Mouse (Mus musculus): ENCODE data around the gene Emc8. TPM values are rescaled to one million over a fixed set of nuclear protein-coding genes. Genes with fewer than 3 reads are reported as not detected.

Gene Emc8
- polyA plus RNA-seq, 1 experiment from 2014 or later, result 113 TPM

DNA sequence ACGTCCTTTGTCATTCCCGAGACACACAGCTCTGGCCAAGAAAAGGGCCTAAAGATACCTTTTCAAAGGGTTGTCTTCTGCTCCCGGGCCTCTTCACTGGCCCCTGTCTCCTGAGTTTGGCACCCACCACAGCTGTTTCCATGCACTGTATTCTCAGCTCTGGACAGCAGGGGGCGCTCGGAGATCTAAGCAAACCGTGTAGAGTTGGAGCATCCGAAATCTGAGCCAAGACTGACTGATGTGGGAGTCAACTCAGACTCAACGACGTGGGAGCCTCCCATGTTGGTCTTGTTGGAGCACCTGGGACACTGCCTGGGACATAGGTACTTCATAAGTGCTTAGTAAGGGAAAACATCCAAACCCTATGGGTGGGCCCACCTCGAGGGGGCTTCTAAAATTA is 10.1 kb upstream of the Emc8 start:
- DNase-seq (ENCODE audit: low spot score) (peak; percentile 95), ATAC-seq (ENCODE audit: low FRiP score) (no peak)
- Histone ChIP-seq H3K36me3 (replicated peaks; ENCODE audit: control insufficient read depth, insufficient read depth) (peaks cover 13% of the 10 kb centered on the region), H3K9me3 (ENCODE audit: control insufficient read depth, low read length) (no peaks in the 10 kb centered on the region), H3K4me1 (replicated peaks; ENCODE audit: control insufficient read depth, insufficient read depth, low read length) (no peaks in the 10 kb centered on the region), H3K27ac (no peak overlapping the region), H3K9ac (no peak overlapping the region), H3K4me3 (replicated peaks; ENCODE audit: low read length) (no peak overlapping the region), H3K4me2 (replicated peaks) (no peak overlapping the region), H3K27me3 (ENCODE audit: control insufficient read depth, insufficient read depth, low read length) (no peaks in the 10 kb centered on the region)
- WGBS, result 12% methylated on average over 10 of the region's 10 CpGs

DNA sequence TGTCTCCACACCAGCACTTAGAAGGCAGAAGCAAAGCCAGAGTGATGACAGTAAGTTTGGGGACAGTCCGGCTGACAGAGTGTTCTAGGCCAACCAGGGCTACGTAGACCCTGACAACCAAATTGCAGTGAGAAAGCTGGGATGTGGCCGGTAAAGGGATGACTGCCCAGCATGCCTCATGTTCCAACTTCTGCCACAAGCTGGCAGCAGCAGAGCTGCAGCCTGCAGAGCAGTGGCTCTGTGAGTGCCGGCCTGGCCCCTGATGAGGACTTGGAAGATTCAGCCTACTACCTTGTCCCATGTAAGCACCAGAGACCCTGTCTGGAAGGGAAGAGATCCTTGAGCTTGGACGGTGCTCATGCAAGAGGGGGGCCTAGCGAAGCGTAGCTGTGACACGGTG is 7.3 kb upstream of the Emc8 start:
- ATAC-seq (ENCODE audit: low FRiP score) (no peak), DNase-seq (ENCODE audit: low spot score) (no peak)
- Histone ChIP-seq H3K4me3 (replicated peaks; ENCODE audit: low read length) (no peak overlapping the region), H3K27ac (no peak overlapping the region), H3K27me3 (ENCODE audit: control insufficient read depth, insufficient read depth, low read length) (no peaks in the 10 kb centered on the region), H3K4me1 (replicated peaks; ENCODE audit: control insufficient read depth, insufficient read depth, low read length) (no peaks in the 10 kb centered on the region), H3K36me3 (replicated peaks; ENCODE audit: control insufficient read depth, insufficient read depth) (peaks cover 40% of the 10 kb centered on the region), H3K4me2 (replicated peaks) (no peak overlapping the region), H3K9ac (no peak overlapping the region), H3K9me3 (ENCODE audit: control insufficient read depth, low read length) (no peaks in the 10 kb centered on the region)
- 76% methylated on average over 8 of the region's 8 CpGs for WGBS

DNA sequence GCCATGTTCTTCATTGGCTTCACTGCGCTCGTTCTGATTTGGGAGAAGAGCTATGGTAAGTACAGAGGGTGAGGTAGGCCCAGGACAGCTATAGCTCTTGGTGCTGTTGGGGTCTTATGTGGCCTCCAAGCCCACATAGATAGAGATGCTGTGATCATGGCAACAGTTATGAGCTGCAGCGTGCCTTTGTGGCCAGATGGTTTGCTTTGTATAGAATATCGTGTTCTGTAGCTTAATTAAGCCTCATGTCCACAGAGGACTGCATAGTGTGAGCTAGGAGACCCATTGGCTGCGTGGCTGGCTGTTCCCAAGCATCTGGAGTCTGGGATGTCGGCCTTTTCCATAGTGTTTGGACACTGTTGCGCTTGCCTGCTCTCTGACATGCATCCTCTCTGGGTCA is 4.9 kb upstream of the Emc8 start:
- H3K27me3 ChIP-seq (ENCODE audit: control insufficient read depth, insufficient read depth, low read length), result no peaks in the 10 kb centered on the region
- H3K4me2 ChIP-seq (replicated peaks), result no peak overlapping the region
- H3K9me3 ChIP-seq (ENCODE audit: control insufficient read depth, low read length), result no peaks in the 10 kb centered on the region
- whole genome bisulfite sequencing, result 91% methylated on average over 7 of the region's 7 CpGs
- DNase-seq (ENCODE audit: low spot score) (no peak), ATAC-seq (ENCODE audit: low FRiP score) (no peak)
- H3K4me3 ChIP-seq (replicated peaks; ENCODE audit: low read length), result no peak overlapping the region
- H3K4me1 ChIP-seq (replicated peaks; ENCODE audit: control insufficient read depth, insufficient read depth, low read length), result peaks cover 7% of the 10 kb centered on the region
- H3K27ac ChIP-seq, result no peak overlapping the region
- H3K36me3 ChIP-seq (replicated peaks; ENCODE audit: control insufficient read depth, insufficient read depth), result peaks cover 53% of the 10 kb centered on the region
- H3K9ac ChIP-seq, result no peak overlapping the region

DNA sequence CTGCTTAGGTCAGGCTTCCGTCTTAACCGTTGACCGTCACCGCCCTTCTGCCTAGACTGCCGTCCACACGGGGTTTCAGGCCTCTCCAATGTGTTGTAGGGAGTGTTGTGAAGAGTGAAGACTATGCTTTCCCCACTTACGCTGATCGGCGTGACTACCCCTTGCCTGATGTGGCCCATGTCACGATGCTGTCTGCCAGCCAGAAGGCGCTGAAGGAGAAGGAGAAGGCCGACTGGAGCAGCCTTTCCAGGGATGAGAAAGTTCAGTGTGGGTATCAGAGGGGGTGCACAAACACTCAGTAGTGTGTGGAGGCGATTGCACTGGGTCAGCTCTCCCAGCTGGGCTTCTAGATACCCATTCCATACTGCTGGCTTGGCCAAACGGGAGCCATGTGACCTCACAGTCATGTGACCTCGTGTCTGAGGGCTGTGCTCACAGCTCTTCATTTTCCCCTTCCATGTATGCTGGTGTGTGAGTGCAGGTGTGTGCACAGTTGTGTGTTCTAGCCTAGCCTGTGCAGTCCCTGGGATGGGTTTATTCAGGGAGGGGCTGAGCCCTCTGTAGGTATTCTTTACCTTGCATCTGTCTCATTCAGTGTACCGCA is 4.4 kb upstream of the Emc8 start:
- Histone ChIP-seq H3K4me3 (replicated peaks; ENCODE audit: low read length) (no peak overlapping the region), H3K36me3 (replicated peaks; ENCODE audit: control insufficient read depth, insufficient read depth) (peaks cover 53% of the 10 kb centered on the region), H3K4me1 (replicated peaks; ENCODE audit: control insufficient read depth, insufficient read depth, low read length) (peaks cover 7% of the 10 kb centered on the region), H3K4me2 (replicated peaks) (no peak overlapping the region), H3K27me3 (ENCODE audit: control insufficient read depth, insufficient read depth, low read length) (no peaks in the 10 kb centered on the region), H3K9me3 (ENCODE audit: control insufficient read depth, low read length) (no peaks in the 10 kb centered on the region), H3K9ac (no peak overlapping the region), H3K27ac (no peak overlapping the region)
- no peak for ATAC-seq (ENCODE audit: low FRiP score)
- DNase-seq (ENCODE audit: low spot score), result no peak
- 90% methylated on average over 16 of the region's 16 CpGs for WGBS

DNA sequence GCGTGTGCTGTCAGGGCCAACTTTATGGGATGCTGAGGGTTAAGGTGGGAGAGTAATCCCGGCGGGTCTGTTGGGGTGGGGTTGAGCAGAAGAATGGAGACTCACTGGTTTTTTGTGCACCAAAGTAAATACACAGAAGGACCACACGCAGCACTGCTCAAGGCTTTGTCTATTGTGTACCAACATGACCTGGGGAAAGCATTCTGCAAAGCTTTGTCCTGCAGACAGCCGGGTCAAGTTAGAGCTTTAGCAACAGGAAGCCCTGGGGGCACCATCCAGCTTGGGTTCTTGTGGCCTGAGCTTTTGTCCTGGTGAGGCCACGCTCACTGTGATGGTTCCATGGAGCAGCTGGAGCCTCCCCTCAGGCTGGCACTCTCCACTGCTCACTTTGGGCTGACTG is 3.4 kb upstream of the Emc8 start:
- peaks cover 53% of the 10 kb centered on the region for H3K36me3 ChIP-seq (replicated peaks; ENCODE audit: control insufficient read depth, insufficient read depth)
- WGBS, result 56% methylated on average over 6 of the region's 6 CpGs
- no peak overlapping the region for H3K4me3 ChIP-seq (replicated peaks; ENCODE audit: low read length)

DNA sequence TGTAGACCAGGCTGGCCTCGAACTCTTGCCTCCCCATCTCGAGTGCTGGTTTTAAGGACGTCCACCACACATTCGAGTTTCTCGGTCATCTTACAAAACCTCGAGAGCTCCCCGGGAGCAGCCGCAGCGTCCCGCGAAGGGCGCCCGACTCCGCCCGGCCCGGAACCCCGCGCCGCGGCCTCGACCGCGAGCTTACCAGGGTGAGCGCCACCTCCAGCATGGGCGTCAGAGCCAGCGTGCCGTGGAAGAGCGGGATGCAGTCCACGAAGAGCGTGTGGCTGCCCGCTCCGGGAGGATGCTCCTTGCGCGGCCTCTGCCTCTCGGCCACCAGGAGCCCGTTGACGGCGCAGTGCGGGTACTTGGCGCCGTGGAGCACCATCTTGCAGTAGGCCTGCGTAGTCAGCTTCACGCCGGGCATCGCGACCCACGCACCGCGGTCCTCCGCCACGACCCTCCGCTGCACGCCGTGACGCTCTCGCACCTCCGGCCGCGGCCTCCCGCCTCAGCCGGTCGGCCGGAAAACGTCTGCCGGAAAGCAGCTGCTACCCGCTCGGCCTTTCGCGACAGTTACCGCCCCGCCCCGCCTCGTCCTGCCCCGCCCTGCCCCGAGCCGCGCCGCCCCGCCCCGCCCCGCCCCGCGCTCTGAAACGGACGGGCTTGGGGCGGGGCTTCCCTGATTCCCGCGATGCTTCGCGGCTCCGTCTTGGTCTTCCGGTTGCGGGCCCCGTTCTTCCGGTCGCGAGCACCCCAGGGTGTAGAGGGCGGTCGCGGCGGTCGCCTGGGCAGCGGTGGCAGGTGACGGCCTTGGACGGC is 606 bp downstream of the Emc8 start, which contains the start of the genes Gm27021 and Cox4i1:
Gene Gm27021 (minus strand): TSS at position 519 of the 813 bp plus-strand sequence.
Gene Cox4i1 (plus strand): TSS at position 662 of the 813 bp plus-strand sequence.
- ATAC-seq (ENCODE audit: low FRiP score) (peak; percentile 93), DNase-seq (ENCODE audit: low spot score) (peak; percentile 94)
- peaks cover 30% of the 10 kb centered on the region for H3K4me1 ChIP-seq (replicated peaks; ENCODE audit: control insufficient read depth, insufficient read depth, low read length)
- H3K27me3 ChIP-seq (ENCODE audit: control insufficient read depth, insufficient read depth, low read length), result no peaks in the 10 kb centered on the region
- H3K27ac ChIP-seq, result peak within 1 kb of the TSS; percentile 87
- peaks cover 33% of the 10 kb centered on the region for H3K36me3 ChIP-seq (replicated peaks; ENCODE audit: control insufficient read depth, insufficient read depth)
- peak within 1 kb of the TSS; percentile 97 for H3K4me3 ChIP-seq (replicated peaks; ENCODE audit: low read length)
- H3K9ac ChIP-seq, result peak within 1 kb of the TSS; percentile 91
- H3K9me3 ChIP-seq (ENCODE audit: control insufficient read depth, low read length), result no peaks in the 10 kb centered on the region
- peak within 1 kb of the TSS; percentile 87 for H3K4me2 ChIP-seq (replicated peaks)
- under 1% methylated on average over 67 of the region's 105 CpGs for WGBS

More for the DNA sequence above, 3.4 kb upstream of the Emc8 start:
- ATAC-seq (ENCODE audit: low FRiP score), result no peak
- Histone ChIP-seq H3K9ac (no peak overlapping the region), H3K9me3 (ENCODE audit: control insufficient read depth, low read length) (no peaks in the 10 kb centered on the region), H3K4me2 (replicated peaks) (no peak overlapping the region), H3K27ac (no peak overlapping the region), H3K27me3 (ENCODE audit: control insufficient read depth, insufficient read depth, low read length) (no peaks in the 10 kb centered on the region), H3K4me1 (replicated peaks; ENCODE audit: control insufficient read depth, insufficient read depth, low read length) (peaks cover 11% of the 10 kb centered on the region)
- no peak for DNase-seq (ENCODE audit: low spot score)

DNA sequence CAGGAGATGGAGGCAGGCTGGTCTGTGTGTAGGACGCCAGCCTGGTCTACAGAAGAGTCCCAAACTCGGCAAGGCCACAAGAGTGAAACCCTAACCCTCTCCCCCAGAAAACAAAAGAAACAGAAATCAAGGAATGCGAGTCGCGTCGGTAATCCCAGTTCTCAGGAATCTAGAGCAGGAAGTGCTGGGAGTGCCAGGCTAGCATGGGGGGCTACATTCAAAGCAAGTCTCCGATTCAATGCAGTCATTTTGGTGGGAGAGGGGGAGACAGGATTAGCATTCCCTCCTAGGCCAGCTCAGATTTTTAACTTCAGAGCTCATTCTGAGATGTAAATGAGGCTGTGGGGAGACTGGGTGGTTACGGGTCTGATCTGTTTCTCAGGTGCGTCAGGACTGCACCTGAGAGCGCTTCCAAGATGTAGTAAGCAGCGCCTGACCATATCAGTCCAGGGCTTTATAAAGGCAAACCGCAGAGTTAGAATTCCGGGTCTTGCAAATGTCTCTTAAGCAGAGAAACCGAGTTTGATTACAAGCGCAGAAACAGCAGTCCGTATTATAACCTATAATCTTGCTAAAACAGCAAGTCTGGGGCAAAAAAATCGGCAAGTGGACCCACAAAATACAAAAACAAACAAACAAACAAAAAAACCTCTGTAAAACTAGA is 1.4 kb downstream of the Emc8 start:
- DNase-seq (ENCODE audit: low spot score) (no peak), ATAC-seq (ENCODE audit: low FRiP score) (no peak)
- Histone ChIP-seq H3K9ac (peak overlapping the region; percentile 91), H3K4me3 (replicated peaks; ENCODE audit: low read length) (peak overlapping the region; percentile 97), H3K36me3 (replicated peaks; ENCODE audit: control insufficient read depth, insufficient read depth) (peaks cover 24% of the 10 kb centered on the region), H3K9me3 (ENCODE audit: control insufficient read depth, low read length) (no peaks in the 10 kb centered on the region), H3K4me2 (replicated peaks) (peak overlapping the region; percentile 74), H3K27me3 (ENCODE audit: control insufficient read depth, insufficient read depth, low read length) (no peaks in the 10 kb centered on the region), H3K4me1 (replicated peaks; ENCODE audit: control insufficient read depth, insufficient read depth, low read length) (peaks cover 30% of the 10 kb centered on the region), H3K27ac (no peak overlapping the region; the same call in 1 of the 2 replicates)
- 3% methylated on average over 17 of the region's 17 CpGs for WGBS

DNA sequence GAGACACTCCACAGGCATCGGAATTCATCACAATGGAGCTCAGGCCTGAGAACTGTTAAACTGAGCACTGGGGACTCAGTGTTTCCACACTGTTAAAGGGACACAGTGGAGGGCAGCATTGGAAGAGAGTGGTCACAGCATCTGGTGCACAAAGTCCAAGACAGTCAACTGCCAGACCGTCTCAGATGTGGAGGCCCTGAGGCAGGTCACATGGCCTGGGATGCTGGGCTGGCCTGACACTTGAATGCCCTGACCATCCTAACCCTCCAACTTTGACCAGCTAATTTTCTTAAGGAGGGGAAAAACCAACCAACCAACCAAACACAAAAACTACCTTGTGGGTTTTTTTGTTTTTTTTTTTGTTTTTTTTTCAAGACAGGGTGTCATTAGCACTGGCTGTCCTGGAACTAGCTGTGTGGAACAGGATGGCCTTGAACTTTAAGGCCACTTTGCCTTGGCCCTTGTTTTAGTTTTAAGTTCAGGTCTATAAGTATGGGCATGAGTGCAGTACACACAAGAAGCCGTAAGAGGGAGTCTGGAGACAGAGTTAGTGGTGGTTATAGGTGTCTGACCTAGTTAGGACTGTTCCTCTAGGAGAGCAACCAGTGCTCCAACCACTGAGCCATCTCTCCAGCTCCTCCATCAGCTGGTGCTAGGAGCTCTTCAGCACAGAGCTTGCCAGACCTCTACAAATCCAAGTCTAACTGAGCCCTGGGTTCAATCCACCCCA is 2.5 kb downstream of the Emc8 start:
- no peak for DNase-seq (ENCODE audit: low spot score)

More for the DNA sequence above, 2.5 kb downstream of the Emc8 start:
- no peak overlapping the region for H3K27ac ChIP-seq
- H3K9me3 ChIP-seq (ENCODE audit: control insufficient read depth, low read length), result no peaks in the 10 kb centered on the region
- peaks cover 15% of the 10 kb centered on the region for H3K36me3 ChIP-seq (replicated peaks; ENCODE audit: control insufficient read depth, insufficient read depth)
- peaks cover 30% of the 10 kb centered on the region for H3K4me1 ChIP-seq (replicated peaks; ENCODE audit: control insufficient read depth, insufficient read depth, low read length)
- 79% methylated on average over 3 of the region's 3 CpGs for WGBS
- H3K9ac ChIP-seq, result no peak overlapping the region; the same call in none of the 2 replicates
- no peak overlapping the region for H3K4me3 ChIP-seq (replicated peaks; ENCODE audit: low read length)
- H3K27me3 ChIP-seq (ENCODE audit: control insufficient read depth, insufficient read depth, low read length), result no peaks in the 10 kb centered on the region
- no peak for ATAC-seq (ENCODE audit: low FRiP score)
- peak overlapping the region; percentile 74 for H3K4me2 ChIP-seq (replicated peaks)

Measured in hindbrain, embryonic 14.5 days (tissue).